ENCODE assay signal across 13 mouse cellular contexts in genomic region chr7:125746621-125747315, GRCm38 (mm10).
"Had no signal": no experiment of that assay in that cellular context is flagged by ENCODE, and none has a peak within 500 bp of the region (broad histone marks: within the 10 kb centered on the region; RNA-seq: fewer than 3 reads in every experiment).

No protein-coding gene starts in this region.

- DNase-seq: kidney, adult 11 months; kidney, adult 8-10 months; kidney, postnatal 10 days; midbrain, embryonic 14.5 days had no signal

- H3K4me1 ChIP-seq: intestine, embryonic 15.5 days; limb, embryonic 12.5 days; limb, embryonic 15.5 days had no signal

- H3K27ac ChIP-seq: intestine, embryonic 15.5 days; kidney, embryonic 15.5 days; limb, embryonic 12.5 days; limb, embryonic 15.5 days; macrophage had no signal

- H3K36me3 ChIP-seq: intestine, embryonic 15.5 days; kidney, embryonic 15.5 days; limb, embryonic 15.5 days had no signal

- ATAC-seq: intestine, embryonic 15.5 days; lung, postnatal 0 days had no signal

- H3K9ac ChIP-seq: intestine, embryonic 15.5 days; kidney, embryonic 15.5 days; limb, embryonic 12.5 days; limb, embryonic 15.5 days; lung, embryonic 14.5 days had no signal

- H3K4me2 ChIP-seq: intestine, embryonic 15.5 days; kidney, embryonic 15.5 days; limb, embryonic 12.5 days; limb, embryonic 15.5 days; lung, embryonic 14.5 days; midbrain, embryonic 11.5 days had no signal

- H3K9me3 ChIP-seq: intestine, embryonic 15.5 days; kidney, embryonic 15.5 days; limb, embryonic 12.5 days; limb, embryonic 15.5 days; megakaryocyte, embryonic 14.5 days had no signal

- H3K4me3 ChIP-seq: intestine, embryonic 15.5 days; kidney, embryonic 15.5 days; limb, embryonic 12.5 days; limb, embryonic 15.5 days; megakaryocyte, embryonic 14.5 days had no signal

- H3K27me3 ChIP-seq: intestine, embryonic 15.5 days; kidney, embryonic 15.5 days; limb, embryonic 12.5 days; limb, embryonic 15.5 days; megakaryocyte, embryonic 14.5 days had no signal
